Mouse (Mus musculus): ENCODE measurements around the gene Lysmd4. TPM values are rescaled to one million over a fixed set of nuclear protein-coding genes. Genes with fewer than 3 reads are reported as not detected.

The Lysmd4 gene
- total and polyA plus RNA-seq, 3 experiments, result 4.0 to 12.0 (median 5.0) TPM

DNA sequence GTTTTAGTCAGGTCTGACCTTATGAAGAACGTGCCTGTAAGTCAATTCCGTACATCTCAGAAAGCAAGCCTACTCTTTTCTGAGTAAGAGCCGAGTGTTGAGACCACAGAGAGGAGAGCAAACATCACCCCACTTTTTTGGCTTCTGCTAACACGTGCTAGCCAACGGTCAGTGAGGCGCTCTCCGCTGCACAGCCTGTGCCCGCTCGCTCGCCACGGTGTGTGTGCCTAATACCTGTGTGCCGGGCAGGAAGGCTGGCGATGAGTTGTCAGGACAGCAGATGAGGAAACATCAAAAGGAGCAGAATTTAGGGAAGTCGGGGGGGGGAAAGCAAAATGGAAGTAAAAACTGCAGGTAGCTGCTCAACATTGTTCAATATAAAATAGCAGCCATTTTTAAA, 10.2 kb downstream of the Lysmd4 start:
- no peak for DNase-seq (ENCODE audit: extremely low read depth)
- TF ChIP-seq NELFE (IDR thresholded peaks at IDR 0.05; ENCODE audit: low read depth, low read length) (no peak), POLR2AphosphoS2 (IDR thresholded peaks at IDR 0.05; ENCODE audit: low read depth, low read length) (no peak), MEF2A (IDR thresholded peaks at IDR 0.05; ENCODE audit: borderline replicate concordance, low read depth, low read length) (no peak), MAZ (IDR thresholded peaks at IDR 0.05; ENCODE audit: low read depth, low read length) (no peak), POLR2A (IDR thresholded peaks at IDR 0.05; ENCODE audit: low read depth, low read length) (no peak), IRF4 (IDR thresholded peaks at IDR 0.05; ENCODE audit: low read depth, low read length) (no peak), RCOR1 (conservative IDR thresholded peaks at IDR 0.05; ENCODE audit: low read depth, low read length) (no peak), ZMIZ1 (IDR thresholded peaks at IDR 0.05; ENCODE audit: low read depth, low read length) (no peak), HCFC1 (IDR thresholded peaks at IDR 0.05; ENCODE audit: low read depth, low read length) (no peak), NRF1 (IDR thresholded peaks at IDR 0.05; ENCODE audit: low read depth, low read length) (no peak), TCF12 (IDR thresholded peaks at IDR 0.05; ENCODE audit: low read depth, low read length) (no peak), MAFK (IDR thresholded peaks at IDR 0.05; ENCODE audit: insufficient replicate concordance, low read length) (no peak), USF1 (IDR thresholded peaks at IDR 0.05; ENCODE audit: low read depth, low read length) (no peak), SIN3A (IDR thresholded peaks at IDR 0.05; ENCODE audit: low read length) (no peak), CHD2 (IDR thresholded peaks at IDR 0.05; ENCODE audit: low read length) (no peak), EP300 (IDR thresholded peaks at IDR 0.05; ENCODE audit: low read length) (no peak)
- H3K4me1 ChIP-seq (ENCODE audit: control insufficient read depth in 1 of 2, insufficient read depth in 2 of 2), result no peaks in the 10 kb centered on the region
- no peak overlapping the region for H3K27ac ChIP-seq (ENCODE audit: insufficient read depth, low read depth)
- H3K4me3 ChIP-seq (replicated peaks in 1 of 3; ENCODE audit: low read depth in 2 of 3, low read length in 2 of 3, poor library complexity in 1 of 3), result no peak overlapping the region
- no peak overlapping the region for H3K4me2 ChIP-seq (ENCODE audit: insufficient read depth, low read depth, poor library complexity, severe bottlenecking)
- in situ Hi-C loops (cut with MboI; ENCODE audit: low pct_ligation_motif_present, low pct_unique_long_range_greater_than_20kb, low sequenced_read_pairs) (loop anchor here (25.0 kb wide), 2 partner anchors 130 to 280 kb away; partner anchors contain the start of gene Mef2a), dilution Hi-C loops (cut with MboI; ENCODE audit: extremely low pct_ligation_motif_present, extremely low pct_unique_long_range_greater_than_20kb, low sequenced_read_pairs) (no loop called here)
- no peaks in the 10 kb centered on the region for H3K9me3 ChIP-seq (replicated peaks; ENCODE audit: low read length)
- H3K79me2 ChIP-seq (replicated peaks; ENCODE audit: control insufficient read depth, extremely low read depth, insufficient read depth, poor library complexity, severe bottlenecking), result no peaks in the 10 kb centered on the region
- H3K36me3 ChIP-seq (replicated peaks in 1 of 2; ENCODE audit: control insufficient read depth in 1 of 2, insufficient read depth in 1 of 2, low read length in 1 of 2), result peaks cover 49 to 83% of the 10 kb centered on the region in 2 experiments
- H3K27me3 ChIP-seq (replicated peaks), result no peaks in the 10 kb centered on the region
- H3K9ac ChIP-seq (ENCODE audit: insufficient read depth, low read depth), result no peak overlapping the region

DNA sequence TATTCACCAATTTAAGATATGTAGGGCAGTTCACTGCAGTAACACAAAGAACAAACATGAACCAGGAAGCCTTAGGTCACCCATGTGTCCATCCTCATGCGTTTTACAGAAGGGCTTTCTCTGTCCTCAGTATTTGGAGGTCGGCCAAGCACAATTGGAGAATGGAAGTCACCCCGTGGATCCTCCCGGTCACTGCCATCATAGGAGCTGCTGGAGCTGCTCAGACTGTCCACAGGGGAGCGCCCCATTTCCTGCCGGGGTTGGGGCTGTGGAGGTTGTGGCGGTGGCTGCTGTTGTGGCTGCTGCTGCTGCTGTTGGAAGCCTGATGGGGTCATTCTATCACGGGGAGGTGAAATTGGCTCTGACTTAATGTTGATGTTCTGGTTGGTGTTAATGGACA, 12.5 kb downstream of the Lysmd4 start:
- Histone ChIP-seq H3K79me2 (replicated peaks; ENCODE audit: control insufficient read depth, extremely low read depth, insufficient read depth, poor library complexity, severe bottlenecking) (0 out of 2 replicates have a peak, but pooled peaks cover 2% of the 10 kb centered on the region), H3K4me2 (ENCODE audit: insufficient read depth, low read depth, poor library complexity, severe bottlenecking) (no peak overlapping the region), H3K27ac (ENCODE audit: insufficient read depth, low read depth) (no peak overlapping the region), H3K4me1 (ENCODE audit: control insufficient read depth in 1 of 2, insufficient read depth in 2 of 2) (peaks cover 5 to 15% of the 10 kb centered on the region in 2 experiments), H3K9me3 (replicated peaks; ENCODE audit: low read length) (no peaks in the 10 kb centered on the region), H3K4me3 (replicated peaks in 1 of 3; ENCODE audit: low read depth in 2 of 3, low read length in 2 of 3, poor library complexity in 1 of 3) (no peak overlapping the region), H3K27me3 (replicated peaks) (no peaks in the 10 kb centered on the region), H3K9ac (ENCODE audit: insufficient read depth, low read depth) (no peak overlapping the region), H3K36me3 (replicated peaks in 1 of 2; ENCODE audit: control insufficient read depth in 1 of 2, insufficient read depth in 1 of 2, low read length in 1 of 2) (peaks cover 64 to 93% of the 10 kb centered on the region in 2 experiments)
- dilution Hi-C loops (cut with MboI; ENCODE audit: extremely low pct_ligation_motif_present, extremely low pct_unique_long_range_greater_than_20kb, low sequenced_read_pairs), result no loop called here
- in situ Hi-C loops (cut with MboI; ENCODE audit: low pct_ligation_motif_present, low pct_unique_long_range_greater_than_20kb, low sequenced_read_pairs), result loop anchor here (25.0 kb wide), 2 partner anchors 128 to 278 kb away; partner anchors contain the start of gene Mef2a
- no peak for DNase-seq (ENCODE audit: extremely low read depth)
- TF ChIP-seq IRF4 (IDR thresholded peaks at IDR 0.05; ENCODE audit: low read depth, low read length), result no peak
- TF ChIP-seq USF2 (conservative IDR thresholded peaks at IDR 0.05; ENCODE audit: low read depth, low read length), result no peak
- no peak for TF ChIP-seq ELF1 (IDR thresholded peaks at IDR 0.05; ENCODE audit: low read depth, low read length)
- TF ChIP-seq MAFK (IDR thresholded peaks at IDR 0.05; ENCODE audit: insufficient replicate concordance, low read length), result no peak
- TF ChIP-seq POLR2A (IDR thresholded peaks at IDR 0.05; ENCODE audit: low read depth, low read length), result no peak
- no peak for TF ChIP-seq NELFE (IDR thresholded peaks at IDR 0.05; ENCODE audit: low read depth, low read length)
- no peak for TF ChIP-seq RCOR1 (conservative IDR thresholded peaks at IDR 0.05; ENCODE audit: low read depth, low read length)
- TF ChIP-seq MAZ (IDR thresholded peaks at IDR 0.05; ENCODE audit: low read depth, low read length), result no peak
- no peak for TF ChIP-seq JUN (IDR thresholded peaks at IDR 0.05; ENCODE audit: insufficient read depth, low read depth, low read length)
- TF ChIP-seq RAD21 (IDR thresholded peaks at IDR 0.05; ENCODE audit: low read depth, low read length), result no peak
- no peak for TF ChIP-seq ZNF384 (IDR thresholded peaks at IDR 0.05; ENCODE audit: low read depth, low read length)
- no peak for TF ChIP-seq MYC (IDR thresholded peaks at IDR 0.05; ENCODE audit: low read depth, low read length)
- no peak for TF ChIP-seq PAX5 (IDR thresholded peaks at IDR 0.05; ENCODE audit: low read length)
- no peak for TF ChIP-seq EP300 (IDR thresholded peaks at IDR 0.05; ENCODE audit: low read length)
- TF ChIP-seq TCF12 (IDR thresholded peaks at IDR 0.05; ENCODE audit: low read depth, low read length), result no peak
- TF ChIP-seq ZKSCAN1 (IDR thresholded peaks at IDR 0.05; ENCODE audit: borderline replicate concordance, low read depth, low read length), result no peak
- no peak for TF ChIP-seq HCFC1 (IDR thresholded peaks at IDR 0.05; ENCODE audit: low read depth, low read length)

Measured in CH12.LX (cell line).